Mouse (Mus musculus): ENCODE data around the gene Ptpa. TPM values are rescaled to one million over a fixed set of nuclear protein-coding genes. Genes with fewer than 3 reads are reported as not detected.

The Ptpa gene
- polyA plus RNA-seq, 1 experiment = 152 TPM

DNA sequence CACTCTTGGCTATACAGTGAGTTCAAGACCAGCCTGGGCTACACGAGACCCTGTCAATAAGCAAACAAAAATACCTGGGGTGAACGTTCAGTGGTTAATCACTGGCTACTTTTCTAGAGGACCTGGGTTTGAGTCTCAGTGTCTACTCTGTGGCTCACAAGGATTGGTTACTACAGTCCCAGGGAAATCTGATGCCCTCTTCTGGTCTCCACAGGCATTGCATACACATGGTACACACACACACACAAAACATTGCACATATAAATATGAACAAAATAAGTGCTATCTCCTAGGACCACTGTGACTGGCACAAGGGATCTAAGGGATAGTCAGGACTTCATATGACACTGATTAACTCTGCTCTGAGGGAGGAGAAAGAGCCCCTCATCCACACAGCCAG, 26.8 kb upstream of the Ptpa start:
- TF ChIP-seq POLR2A (IDR thresholded peaks at IDR 0.05; ENCODE audit: borderline replicate concordance, extremely low read depth, insufficient read depth, insufficient read length, poor library complexity, severe bottlenecking) (no peak), CTCF (IDR thresholded peaks at IDR 0.05; ENCODE audit: borderline replicate concordance, extremely low read depth, insufficient read depth, insufficient read length) (no peak)
- DNase-seq (ENCODE audit: low read depth) = no peak

DNA sequence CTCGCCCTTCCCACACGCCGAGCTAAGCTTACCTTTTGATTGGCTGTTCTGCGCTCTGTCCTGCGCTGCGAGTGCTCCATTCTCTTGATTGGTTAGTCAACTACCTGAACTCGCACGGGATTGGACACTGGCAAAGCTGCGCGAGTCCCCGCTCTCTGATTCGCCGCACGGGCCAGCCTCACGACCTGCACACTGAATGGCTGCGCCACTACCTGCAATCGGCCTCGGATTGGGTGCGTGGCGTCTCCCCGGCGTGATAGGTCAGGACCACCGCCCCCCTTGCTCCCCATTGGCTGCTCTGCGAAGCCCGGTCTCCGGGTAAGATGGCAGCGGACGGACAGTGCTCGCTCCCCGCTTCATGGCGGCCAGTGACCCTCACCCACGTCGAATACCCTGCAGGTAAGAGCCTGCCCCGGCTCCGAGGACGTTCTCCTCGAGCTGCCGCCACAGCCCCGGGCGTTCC, 23.7 kb upstream of the Ptpa start, which contains the start of gene Dolpp1:
Gene Dolpp1 (plus strand): TSS at position 141 of the 463 bp plus-strand sequence.
- TF ChIP-seq CTCF (IDR thresholded peaks at IDR 0.05; ENCODE audit: borderline replicate concordance, extremely low read depth, insufficient read depth, insufficient read length) (no peak), POLR2A (IDR thresholded peaks at IDR 0.05; ENCODE audit: borderline replicate concordance, extremely low read depth, insufficient read depth, insufficient read length, poor library complexity, severe bottlenecking) (no peak; the same call in 1 of the 2 replicates)

DNA sequence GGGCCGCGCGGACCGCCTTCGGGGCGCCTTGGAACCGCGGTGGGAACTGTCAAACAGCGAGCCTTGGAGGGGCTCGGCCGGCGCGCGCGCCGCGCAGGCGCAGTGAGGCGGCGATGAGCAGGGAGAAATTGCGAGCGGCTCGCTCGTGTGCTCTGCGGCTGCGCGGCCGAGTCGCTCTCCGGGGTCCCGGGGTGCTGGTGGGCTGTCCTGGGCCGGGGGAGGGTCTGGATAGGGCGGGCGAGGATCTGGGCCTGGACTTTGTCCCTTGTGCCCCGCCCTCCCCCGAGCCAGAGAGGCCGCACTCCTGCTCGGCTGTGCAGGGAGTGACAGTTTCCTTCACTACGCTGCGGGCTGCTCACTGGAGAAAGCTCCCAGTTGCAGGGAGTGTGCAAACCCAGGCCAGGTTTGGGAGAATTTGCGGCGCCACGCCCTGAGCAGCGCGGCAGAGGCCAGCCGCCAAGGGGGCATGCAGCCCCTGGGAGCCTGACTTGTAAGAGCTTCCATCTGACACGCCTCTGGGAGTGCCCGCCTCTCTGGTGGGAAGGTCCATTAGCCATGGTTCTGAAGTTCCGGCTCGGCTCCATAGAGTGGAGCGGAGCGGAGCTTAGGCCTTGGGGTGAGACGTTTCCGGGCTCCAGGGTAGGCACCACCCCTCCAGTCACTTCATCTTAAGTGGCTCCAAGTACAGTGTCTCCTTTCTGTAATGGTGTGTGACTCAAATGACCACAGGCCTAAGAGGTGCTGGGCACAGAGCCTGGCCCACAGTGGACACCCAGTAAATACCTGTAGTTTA, 23.1 kb upstream of the Ptpa start:
- DNase-seq (ENCODE audit: low read depth) = peak; percentile 96
- no peak for TF ChIP-seq CTCF (IDR thresholded peaks at IDR 0.05; ENCODE audit: borderline replicate concordance, extremely low read depth, insufficient read depth, insufficient read length)
- TF ChIP-seq POLR2A (IDR thresholded peaks at IDR 0.05; ENCODE audit: borderline replicate concordance, extremely low read depth, insufficient read depth, insufficient read length, poor library complexity, severe bottlenecking) = peak; percentile 66; the same call in 1 of the 2 replicates

More for the DNA sequence above, 23.7 kb upstream of the Ptpa start, which contains the start of gene Dolpp1:
- DNase-seq (ENCODE audit: low read depth) = peak; percentile 100

DNA sequence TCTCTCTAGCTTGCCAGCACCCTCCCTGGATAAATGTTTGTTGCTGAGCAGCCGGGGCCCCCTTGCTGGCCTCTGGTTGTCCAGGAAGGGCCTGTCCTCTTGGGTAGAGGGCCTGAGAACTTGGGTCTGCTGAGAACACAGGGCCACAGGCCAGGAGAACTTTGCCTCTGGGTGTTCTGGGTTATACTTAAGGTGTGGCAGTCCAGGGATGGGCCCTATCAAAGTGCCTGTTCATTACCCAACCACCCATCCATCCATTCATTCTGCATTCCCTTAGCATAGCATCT, 22.5 kb upstream of the Ptpa start:
- TF ChIP-seq CTCF (IDR thresholded peaks at IDR 0.05; ENCODE audit: borderline replicate concordance, extremely low read depth, insufficient read depth, insufficient read length) (no peak), POLR2A (IDR thresholded peaks at IDR 0.05; ENCODE audit: borderline replicate concordance, extremely low read depth, insufficient read depth, insufficient read length, poor library complexity, severe bottlenecking) (no peak)
- no peak for DNase-seq (ENCODE audit: low read depth)

DNA sequence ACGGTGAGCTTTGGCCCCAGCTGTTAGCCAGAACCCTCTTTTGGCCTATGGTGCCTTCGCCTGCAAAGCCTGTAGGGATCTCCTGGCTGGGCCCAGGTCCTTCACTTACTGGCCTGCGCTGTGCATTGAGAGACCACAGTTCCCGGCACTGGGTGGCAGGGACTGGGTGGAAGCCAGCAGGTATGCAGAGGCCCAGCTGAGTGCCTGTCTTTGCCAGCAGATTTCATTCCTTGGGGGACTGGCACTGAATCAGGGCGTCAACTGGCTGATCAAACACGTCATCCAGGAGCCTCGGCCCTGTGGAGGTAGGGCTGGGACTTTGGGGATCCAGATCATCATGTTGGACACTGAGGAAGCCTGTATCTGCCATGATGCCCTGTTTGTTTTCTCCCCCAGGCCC, 20.1 kb upstream of the Ptpa start:
- no peak for DNase-seq (ENCODE audit: low read depth)
- no peak for TF ChIP-seq POLR2A (IDR thresholded peaks at IDR 0.05; ENCODE audit: borderline replicate concordance, extremely low read depth, insufficient read depth, insufficient read length, poor library complexity, severe bottlenecking)
- TF ChIP-seq CTCF (IDR thresholded peaks at IDR 0.05; ENCODE audit: borderline replicate concordance, extremely low read depth, insufficient read depth, insufficient read length) = no peak

DNA sequence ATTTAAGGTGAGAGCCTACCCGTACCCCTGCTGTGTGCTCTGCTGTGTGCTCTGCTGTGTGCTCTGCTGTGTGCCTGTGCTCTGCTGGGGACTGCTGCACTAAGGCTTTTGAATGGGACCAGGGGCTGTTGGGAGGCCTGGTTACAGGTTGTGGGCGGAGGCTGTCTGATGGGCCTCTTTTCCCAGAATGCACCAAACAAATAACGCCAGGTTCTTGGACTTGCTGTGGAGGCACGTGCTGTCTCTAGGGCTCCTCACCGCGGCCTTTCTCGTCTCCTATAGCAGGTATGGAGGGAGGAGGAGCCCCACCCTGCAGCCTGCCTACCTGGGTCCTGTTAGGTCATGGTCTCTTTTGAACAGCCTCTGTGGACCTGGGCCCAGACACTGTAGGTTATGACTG, 19.6 kb upstream of the Ptpa start:
- DNase-seq (ENCODE audit: low read depth) = no peak
- TF ChIP-seq CTCF (IDR thresholded peaks at IDR 0.05; ENCODE audit: borderline replicate concordance, extremely low read depth, insufficient read depth, insufficient read length) = no peak
- TF ChIP-seq POLR2A (IDR thresholded peaks at IDR 0.05; ENCODE audit: borderline replicate concordance, extremely low read depth, insufficient read depth, insufficient read length, poor library complexity, severe bottlenecking) = no peak

DNA sequence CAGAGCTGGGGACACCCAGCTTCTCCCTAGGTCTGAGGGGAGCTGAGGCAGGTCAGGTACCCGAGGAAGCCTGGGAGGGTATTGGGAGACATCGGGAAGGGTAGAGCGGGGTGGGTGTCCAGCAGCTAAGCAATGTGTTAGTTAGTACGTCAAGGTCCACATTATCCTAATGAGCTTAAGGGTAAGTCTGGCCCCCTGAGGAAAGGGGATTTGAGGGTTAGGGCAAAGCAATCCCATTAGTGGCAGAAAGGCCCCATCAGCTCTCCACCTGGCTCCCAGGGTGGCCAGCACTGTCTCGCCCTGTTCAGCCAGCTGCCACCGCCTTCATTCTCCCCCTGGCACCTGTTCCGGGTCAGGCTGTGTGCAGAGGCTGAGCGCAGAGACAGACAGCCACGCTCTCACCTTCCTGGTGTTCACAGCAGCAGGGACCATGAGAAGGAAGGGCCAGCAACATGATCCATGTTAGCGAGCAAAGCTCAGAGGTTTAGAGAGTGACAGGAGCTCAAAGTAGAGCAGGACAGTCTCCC, 17.8 kb upstream of the Ptpa start:
- TF ChIP-seq CTCF (IDR thresholded peaks at IDR 0.05; ENCODE audit: borderline replicate concordance, extremely low read depth, insufficient read depth, insufficient read length) (no peak), POLR2A (IDR thresholded peaks at IDR 0.05; ENCODE audit: borderline replicate concordance, extremely low read depth, insufficient read depth, insufficient read length, poor library complexity, severe bottlenecking) (no peak)
- DNase-seq (ENCODE audit: low read depth) = peak; percentile 11

DNA sequence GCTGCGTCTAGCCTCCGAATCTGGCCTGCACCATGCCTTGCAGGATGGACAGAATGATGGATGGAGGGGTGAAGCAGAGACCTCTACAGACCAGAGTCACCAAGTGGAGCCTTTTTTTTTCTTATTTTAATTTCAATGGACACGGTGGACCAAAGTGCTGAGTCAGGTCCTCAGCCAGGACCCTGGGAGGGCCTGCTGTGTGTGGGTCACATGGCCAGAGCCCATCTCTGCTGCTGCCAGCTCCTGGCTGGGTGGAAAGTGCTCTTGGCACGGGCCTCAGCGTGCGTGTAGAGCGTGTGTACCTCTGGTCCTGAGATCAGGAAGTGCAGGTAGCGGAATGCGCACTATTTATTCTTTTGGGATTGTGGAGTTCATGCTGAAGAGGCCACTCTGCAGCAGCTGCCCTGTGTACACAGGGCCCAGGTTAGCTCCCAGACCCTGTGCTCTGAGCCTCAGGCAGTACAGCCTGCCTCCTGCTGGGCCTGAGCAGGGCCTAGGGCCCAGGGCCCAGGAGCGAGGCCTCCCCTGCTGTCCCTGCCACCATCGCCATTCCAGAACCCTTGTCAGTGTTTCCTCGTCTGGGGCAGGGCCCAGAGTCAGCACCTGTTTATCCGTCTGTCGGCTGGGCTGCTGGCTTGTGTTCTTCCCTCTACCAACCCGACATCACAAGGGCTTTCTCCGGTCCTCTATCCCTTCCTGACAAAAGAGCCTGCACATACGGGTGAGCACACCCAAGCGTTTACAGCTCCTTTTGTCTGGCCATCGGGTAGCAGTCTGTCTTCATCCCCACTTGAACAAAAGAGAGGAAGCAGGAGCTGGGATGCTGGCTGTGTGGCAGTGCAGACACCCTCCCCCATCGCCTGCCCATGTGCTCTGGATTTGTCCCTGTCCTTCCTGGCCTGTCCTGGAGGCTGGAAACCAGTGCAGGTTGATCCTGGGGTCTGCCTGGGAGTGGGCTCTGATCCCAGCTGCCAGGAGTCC, 16.4 kb upstream of the Ptpa start:
- TF ChIP-seq CTCF (IDR thresholded peaks at IDR 0.05; ENCODE audit: borderline replicate concordance, extremely low read depth, insufficient read depth, insufficient read length) = no peak
- no peak for TF ChIP-seq POLR2A (IDR thresholded peaks at IDR 0.05; ENCODE audit: borderline replicate concordance, extremely low read depth, insufficient read depth, insufficient read length, poor library complexity, severe bottlenecking)
- DNase-seq (ENCODE audit: low read depth) = peak; percentile 84

DNA sequence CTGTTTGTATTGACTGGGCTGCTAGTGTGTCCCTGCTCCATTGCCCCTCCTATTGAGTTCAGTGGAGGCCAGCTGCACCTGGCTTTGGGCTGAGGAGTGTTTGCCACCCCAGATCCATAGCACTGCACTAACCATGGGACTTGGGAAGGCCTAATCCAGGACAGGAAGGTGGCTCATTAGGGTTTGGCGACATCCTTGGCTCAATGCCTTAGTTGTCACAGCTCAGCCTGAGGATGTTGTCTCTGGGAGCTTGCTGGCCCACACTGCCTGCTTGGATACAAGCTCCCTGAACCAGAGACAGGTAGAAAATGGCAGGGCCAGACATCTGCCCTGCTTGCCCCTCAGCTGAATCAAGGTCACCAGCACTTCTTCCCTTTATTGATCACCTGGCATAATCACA, 14.3 kb upstream of the Ptpa start:
- TF ChIP-seq POLR2A (IDR thresholded peaks at IDR 0.05; ENCODE audit: borderline replicate concordance, extremely low read depth, insufficient read depth, insufficient read length, poor library complexity, severe bottlenecking) (no peak), CTCF (IDR thresholded peaks at IDR 0.05; ENCODE audit: borderline replicate concordance, extremely low read depth, insufficient read depth, insufficient read length) (no peak)

DNA sequence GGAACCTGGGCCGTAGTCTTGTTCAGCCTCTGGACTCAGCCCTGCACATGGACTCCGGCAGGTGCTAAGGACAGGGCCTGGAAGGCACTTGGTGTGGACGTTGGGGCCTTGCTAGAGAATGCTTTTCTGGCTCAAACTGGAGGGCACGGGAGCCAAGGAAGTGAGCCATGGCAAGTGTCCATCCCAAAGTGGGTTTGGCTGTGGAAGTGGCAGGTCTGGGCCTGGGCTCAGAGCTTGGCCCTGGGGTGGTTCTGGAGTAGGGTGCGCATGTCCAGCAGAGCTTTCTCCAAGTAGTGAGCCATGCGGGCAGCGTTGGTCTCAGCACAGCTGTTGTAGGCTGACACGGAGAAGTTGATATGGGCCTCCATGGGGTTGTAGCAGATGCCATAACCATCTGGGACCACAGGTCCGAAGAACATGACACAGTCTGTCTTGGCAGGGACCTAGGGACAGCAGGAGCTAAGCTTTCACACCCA, 13.4 kb upstream of the Ptpa start:
- no peak for DNase-seq (ENCODE audit: low read depth)
- TF ChIP-seq CTCF (IDR thresholded peaks at IDR 0.05; ENCODE audit: borderline replicate concordance, extremely low read depth, insufficient read depth, insufficient read length) (no peak), POLR2A (IDR thresholded peaks at IDR 0.05; ENCODE audit: borderline replicate concordance, extremely low read depth, insufficient read depth, insufficient read length, poor library complexity, severe bottlenecking) (no peak)

More for the DNA sequence above, 14.3 kb upstream of the Ptpa start:
- peak; percentile 11 for DNase-seq (ENCODE audit: low read depth)

DNA sequence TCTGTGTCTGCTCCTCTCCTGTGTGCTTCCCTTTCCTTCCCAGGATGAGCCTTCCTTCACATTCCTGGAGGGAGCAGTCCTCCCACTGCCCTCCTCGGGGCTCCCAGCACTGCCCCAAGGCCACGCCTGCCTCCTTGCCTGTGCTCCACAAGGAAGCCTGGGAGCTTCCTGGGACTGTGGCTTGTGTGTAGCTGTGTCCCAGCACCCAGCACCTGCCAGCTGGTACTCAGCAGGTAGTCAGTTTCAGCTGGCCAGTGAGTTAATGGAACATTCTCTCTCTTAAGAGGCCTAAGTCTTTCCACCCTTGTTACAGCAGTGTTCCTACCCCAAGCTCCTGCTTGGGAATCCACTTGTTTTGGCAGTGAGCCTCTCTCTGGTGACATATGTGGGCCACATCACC, 13.0 kb upstream of the Ptpa start:
- no peak for TF ChIP-seq POLR2A (IDR thresholded peaks at IDR 0.05; ENCODE audit: borderline replicate concordance, extremely low read depth, insufficient read depth, insufficient read length, poor library complexity, severe bottlenecking)
- TF ChIP-seq CTCF (IDR thresholded peaks at IDR 0.05; ENCODE audit: borderline replicate concordance, extremely low read depth, insufficient read depth, insufficient read length) = no peak
- DNase-seq (ENCODE audit: low read depth) = no peak
